Mouse (Mus musculus) embryo, embryonic 9.5 days (tissue): ENCODE measurements around the gene Rps6kb1.

ENCODE experiments used
- DNase-seq: peaks from one replicate; pipeline ENCODE4 v3.0.0-alpha.2; 2017; ENCODE audit errors: extremely low spot score

The Rps6kb1 gene

DNA sequence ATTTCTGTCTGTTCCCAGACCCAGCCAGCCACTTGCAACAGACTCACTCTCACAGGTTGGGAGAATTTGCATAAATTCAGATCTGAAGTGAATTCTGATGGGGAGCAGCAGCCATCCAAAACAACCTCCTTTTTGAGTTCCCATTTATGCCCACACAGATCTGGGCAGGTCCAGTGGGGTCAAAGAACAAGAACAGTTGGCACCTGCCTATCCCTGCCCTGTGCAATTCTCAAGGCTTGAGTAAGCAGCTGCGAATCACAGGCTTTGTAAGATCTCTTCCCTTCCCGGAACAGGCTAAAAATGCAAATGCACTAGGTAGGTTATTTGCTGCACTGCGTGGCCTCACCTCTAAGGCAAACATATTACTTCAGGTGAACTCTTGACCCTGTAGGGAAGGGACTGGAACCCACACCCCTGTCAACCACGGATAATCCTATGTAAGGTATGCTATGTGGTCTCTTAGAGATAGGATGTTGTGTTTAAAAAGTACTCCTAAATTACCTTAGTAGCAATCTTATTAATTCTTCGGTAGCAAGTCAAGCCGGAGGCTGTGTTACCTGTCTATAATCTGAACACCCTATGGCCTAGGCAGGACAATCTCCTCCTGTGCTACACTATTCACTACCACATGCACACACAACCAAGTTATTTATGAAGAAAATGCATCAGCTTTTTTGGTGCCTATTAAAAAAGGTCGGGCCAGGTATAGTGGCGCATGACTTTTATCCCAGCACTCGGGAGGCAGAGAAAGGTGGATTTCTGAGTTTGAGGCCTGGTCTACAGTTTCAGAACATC is 35.9 kb upstream of the Rps6kb1 start:
- DNase-seq: no peak

DNA sequence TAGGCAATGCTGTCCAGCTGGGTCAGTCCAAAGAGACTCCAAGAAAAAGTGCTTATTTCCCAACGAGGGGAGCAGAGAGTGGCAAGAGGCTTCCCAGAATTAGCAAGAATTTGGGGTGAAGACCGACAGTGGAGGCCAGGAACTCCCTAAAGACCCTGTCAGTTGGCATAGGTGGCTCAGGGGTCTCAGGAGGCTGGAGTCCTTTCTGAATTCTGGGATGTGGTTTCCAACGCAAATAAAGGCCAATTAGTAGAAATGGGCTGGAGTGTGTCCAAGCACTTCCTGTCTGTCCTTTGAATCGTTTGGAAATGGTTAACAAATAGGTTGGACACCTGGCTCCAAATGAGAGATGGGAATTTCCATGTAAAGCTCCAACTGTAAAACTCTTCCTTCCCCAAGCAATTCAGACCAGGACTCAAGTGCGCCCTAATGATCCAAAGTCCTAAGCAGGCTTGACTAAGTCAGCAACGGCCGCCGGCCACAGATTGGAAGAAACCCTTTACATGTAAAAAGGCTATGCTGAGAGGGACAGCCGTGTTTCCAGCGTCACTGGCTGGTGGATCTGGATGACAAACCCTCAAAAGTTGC is 35.2 kb upstream of the Rps6kb1 start:
- no peak for DNase-seq

DNA sequence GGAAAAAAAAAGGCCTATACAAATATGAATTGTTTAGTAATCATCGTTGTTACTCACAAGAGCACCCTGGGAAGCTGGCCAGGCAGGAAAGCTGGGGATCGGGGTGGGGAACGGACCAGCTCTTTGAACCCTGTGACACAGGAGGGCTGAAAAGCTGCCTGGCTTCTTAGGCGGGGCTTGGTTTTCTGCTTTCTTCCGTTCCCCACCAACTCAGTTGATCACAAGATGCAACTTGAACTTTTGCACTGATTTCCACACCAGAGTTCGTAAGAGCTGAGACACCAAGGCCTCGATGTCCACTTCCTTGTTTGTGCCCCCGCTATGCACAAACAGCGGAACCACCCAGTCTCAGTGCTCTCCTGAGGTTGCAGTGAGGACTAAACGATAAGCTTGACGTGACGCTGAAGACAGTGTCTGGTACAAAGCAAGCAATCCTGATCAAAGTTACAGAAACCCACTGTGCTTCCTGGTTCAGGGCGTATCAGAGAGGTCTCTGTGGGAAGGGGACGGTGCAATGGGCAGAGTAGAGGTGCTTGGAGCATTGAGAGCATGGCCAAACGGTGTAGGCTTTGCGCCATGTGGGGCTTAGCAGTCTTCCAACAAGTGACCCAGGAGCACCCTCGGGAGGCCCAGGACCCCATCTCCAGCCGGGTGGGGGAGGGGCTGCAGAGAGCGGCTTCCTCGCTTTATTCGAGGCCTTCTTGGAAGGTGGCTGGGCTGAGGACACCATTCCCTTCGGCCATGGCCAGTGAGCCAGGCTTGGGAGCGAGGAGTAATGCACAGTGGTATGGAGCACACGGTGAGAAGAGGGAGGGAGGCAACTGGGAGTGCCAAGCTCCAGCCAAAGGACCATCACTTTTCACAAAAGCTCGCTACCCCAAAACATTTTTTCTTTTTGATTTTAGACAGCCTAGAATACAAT is 34.5 kb upstream of the Rps6kb1 start:
- no peak for DNase-seq

DNA sequence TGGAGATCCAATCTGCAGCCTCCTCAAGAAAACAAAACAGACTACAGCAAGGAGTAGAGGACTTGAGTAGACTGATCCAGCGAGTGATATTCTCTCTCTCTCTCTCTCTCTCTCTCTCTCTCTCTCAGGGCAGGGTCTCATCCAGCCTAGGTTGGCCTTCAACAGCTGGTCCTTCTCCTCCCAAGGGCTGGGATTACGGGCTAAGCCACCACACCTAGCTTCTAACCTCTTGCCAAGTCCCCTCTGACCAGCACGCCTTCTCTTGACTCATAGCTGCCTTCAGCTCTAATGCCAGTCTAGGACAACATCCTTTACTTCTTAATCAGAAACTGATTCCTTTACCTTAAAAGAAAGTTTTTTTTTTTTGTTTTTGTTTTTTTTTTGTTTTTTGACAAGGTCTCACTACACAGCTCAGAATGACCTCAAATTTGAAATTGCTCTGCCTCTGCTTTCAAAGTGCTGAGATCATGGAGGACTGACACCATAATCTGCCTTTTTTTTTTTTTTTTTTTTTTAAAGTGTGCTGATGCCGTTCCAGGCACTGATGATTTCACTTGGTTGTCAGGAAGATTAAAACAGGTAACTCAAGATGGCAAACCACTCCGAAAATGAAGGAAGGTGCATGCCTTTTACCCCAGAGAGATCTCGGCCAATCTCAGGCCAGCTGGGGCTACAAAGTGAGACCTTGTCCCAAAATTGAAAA is 33.7 kb upstream of the Rps6kb1 start:
- no peak for DNase-seq

DNA sequence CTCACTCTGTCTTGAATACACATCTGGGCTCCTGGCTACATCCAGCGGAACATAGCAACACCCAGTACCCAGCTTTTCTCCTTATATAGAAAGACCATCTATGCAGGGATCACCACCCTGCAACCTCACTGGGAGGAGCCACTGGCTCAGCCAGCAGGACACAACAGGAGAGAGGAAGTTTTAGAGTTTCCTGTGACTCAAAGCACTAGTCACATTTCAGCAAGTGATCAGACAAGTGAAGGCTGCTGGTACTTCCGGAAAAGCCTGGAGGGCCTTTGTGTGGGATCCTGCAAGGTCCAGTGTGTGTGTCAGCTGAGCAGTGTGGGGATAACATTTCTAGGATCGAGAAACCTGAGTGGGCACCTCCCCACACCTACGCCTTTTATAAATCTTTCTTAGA is 32.6 kb upstream of the Rps6kb1 start:
- no peak for DNase-seq

DNA sequence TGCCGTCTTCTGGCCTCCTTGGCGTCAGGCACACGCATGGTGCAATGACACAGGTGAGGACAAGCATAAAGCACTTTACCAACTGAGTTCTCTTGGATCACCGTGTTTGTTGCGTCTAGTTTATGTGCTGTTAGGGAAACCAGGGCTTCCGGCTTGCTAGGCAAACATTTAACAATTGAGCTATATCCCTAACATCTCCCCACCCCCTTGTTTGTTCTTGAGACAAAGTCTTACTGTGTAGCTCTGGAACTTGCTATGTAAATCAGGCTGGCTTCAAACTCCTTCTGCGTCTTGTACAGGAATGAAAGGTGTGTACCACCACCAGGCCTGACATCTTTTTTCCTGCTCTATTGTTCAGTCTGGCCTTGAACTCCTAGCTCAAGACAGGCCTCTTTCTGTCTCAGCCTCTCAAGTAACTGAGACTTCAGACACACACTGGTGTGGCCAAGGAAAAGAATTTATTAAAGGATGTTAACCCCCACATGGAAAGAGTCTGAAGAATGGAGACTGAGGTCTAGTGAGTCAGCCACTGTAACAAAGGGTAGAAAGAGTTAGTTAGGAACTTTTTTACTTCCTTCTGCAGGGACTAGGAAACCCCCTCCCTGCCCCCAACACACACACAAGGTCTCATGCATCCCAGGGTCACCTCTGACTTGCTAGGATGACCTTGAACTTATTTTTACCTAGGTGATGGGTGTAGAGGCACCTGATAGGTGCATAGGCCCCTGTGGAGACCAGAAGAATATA is 31.2 kb upstream of the Rps6kb1 start:
- DNase-seq: no peak

DNA sequence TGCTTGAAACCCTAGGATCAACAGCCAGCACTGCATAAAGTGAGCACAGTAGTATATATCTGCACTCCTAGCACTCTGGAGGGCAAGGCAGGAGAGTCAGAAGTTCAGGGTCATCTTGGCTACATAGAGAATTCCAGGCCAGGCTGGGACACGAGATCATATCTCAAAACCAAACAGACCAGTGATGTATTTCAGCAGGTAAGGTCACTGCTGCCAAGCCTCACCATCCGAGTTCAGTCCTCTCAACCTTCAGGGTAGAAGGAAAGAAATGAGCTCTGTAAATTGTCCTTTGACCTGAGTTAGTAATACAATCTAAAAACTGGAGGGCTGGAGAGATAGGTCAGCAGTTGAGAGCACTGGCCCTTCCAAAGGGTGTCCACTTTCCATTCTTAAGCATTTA is 29.8 kb upstream of the Rps6kb1 start:
- no peak for DNase-seq

DNA sequence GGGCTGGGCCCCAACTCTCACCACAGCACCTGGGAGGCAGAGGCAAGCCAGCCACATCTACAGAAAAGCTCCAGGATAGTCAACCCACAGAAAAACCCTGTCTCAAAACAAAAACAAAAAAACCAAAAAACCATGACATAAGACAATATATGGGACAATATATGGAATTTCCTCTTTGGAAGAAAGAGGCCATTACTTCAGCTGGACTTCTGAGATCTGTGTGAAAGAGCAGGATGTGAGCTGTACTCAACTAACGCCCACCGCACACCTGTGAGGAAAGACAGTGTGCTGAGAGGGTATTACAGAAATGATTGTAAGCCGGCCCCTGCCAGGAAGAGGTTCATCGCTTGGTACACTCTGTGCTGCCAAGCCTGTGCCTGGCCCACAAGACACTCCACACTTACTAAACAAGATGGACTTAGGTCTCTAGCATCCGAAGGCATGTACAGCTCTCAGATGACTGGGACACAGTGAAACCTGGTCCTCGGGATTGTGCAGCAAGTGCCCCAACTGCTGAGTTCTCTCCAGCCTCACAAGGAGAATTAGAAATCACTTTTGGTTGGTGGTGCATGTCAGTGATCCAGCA is 29.1 kb upstream of the Rps6kb1 start:
- DNase-seq: no peak

DNA sequence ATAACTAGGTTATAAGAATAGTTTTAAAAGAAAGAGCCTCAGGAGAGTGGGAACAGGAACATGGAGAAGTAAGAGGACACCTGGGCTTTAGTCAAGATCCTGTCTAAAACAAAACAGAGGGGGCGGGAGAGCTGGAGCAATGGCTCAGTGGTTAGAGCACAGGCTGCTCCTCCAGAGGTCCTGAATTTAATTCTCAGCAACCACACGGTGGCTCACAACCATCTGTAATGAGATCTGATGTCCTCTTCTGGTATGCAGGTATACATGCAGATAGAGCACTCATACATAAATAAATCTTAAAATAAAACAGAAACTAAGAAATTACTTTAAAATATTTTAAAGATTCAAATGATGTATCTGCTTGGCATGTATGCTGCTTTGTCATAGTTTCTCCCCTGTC is 28.0 kb upstream of the Rps6kb1 start:
- DNase-seq: no peak

DNA sequence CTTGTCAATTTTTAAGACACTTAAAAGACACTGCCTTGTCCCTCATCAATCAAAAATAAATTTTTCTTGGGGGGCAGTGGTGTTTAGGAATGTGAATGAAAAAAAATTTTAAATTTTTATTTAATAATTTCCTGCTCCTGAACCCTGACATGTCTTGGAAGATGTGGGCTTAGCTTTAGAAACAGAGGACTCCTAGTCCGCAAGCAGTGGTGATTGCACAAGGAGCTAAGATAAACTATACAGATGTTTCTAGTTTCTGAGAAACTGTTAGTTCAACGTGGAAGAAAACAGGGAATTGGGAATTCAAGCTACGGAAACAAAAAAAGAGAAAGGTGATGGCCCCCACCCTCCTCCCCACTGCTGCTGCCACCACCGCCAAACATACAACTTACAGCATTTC is 27.3 kb upstream of the Rps6kb1 start:
- no peak for DNase-seq

DNA sequence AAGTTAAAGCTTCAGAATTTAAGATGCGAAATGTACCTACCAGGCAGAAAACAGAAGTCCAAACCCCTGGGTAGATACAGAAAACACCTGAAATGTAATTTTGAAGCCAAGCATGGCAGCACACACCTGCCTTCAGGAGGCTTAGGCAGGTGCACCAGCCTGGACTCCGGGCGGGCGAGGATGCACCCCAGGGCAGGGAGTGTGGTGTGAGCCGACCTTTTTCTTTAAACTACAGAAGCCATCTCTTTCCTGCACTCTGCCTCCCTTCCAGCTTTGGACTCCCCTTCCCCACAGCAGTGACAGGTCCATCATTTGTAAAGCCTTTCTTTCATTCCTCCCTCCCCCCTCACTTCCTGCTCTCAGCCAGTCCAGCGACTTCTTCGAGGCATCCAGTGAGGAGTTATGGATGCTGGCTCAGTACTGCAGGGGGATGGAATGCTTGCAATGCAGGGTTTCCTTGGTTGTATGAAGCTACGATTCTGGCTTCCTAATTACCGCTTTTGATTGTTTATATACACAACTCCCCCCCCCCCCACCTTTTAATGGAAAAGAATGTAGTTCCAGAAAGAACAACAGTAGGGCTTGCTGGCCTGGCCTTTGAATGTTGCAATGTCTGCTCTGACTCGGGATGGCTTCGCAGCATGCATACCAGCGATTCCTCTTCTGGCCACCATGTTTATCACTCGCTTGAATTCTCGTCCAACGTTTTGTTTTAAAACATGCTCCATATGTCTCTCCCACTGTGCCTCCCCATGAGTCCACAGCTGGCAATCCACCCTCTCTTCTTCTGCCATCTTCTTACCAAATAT is 26.6 kb upstream of the Rps6kb1 start:
- peak; percentile 66 for DNase-seq

DNA sequence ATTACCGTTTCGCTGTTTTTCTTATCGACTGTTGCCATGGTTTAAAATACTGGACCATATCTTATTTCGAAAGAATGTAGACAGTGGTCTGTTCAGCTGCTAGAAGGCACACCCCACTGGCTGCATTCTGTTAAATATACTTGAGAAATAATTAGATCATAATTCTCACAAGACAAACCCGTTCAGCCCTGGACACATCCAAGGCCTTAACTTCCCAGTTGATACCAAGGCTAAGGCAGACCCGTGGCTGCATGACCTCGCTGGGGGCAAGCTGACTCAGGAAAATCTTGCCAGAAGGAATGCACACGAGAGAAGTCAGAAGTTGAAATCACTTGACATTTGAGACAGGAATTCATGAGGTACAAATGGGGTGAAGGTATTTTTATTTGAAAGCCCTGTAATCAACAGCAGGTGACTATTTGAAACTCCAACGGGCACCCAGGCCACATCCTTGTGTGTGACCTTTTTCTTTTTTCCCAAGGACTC is 25.7 kb upstream of the Rps6kb1 start:
- DNase-seq: peak; percentile 47

DNA sequence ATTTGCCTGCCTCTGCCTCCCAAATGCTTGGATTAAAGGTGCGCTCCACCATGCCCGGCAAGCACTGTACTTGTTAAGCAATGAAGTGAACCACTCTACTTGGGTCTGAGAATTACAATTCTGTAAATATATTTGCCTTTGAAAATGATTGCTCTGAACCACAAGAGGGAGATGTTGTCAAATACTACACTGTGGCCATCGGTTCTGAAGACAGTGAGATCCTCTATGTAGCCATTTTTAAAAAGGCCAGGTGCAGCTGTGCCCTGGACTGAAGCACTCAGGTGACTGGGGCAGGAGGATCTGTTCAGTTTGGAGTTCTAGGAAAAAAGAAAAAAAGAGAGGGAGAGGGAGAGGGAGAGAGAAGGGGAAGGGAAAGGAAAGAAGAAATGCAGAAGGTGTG is 23.8 kb upstream of the Rps6kb1 start:
- DNase-seq: no peak

DNA sequence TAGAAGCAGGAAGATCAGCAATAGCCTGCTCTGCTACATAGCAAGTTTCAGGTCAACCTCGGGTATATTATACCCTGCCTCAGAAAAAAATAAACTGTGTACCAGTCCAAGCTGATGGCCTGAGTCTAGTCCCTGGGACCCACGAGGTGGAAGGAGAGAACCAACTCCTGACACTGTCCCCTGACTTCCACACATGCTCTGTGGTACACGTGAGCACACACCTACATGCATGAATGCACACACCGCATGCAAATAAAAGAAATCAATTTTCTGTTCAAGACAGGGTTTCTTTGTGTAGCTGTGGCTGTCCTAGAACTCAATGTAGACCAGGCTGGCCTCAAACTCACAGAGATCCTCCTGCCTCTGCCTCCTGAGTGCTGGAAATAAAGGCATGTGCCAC is 13.7 kb upstream of the Rps6kb1 start:
- no peak for DNase-seq

DNA sequence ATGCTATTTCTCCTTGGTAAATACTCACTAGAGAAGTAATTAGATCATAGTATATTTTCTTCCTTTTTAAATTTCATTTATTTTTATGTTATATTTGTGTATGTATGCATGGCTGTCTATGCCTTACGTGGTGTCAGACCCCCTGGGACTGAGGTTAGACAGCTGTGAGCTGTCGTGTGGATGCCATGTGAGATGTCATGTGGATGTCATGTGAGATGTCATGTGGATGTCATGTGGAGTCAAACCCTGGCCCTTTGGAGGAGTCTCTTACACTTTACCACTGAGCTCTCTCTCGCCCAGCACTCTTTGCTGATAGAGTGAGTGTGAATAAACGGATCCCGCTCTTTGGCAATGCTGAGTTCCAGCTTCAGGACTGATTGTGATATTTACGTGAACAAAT is 8.9 kb upstream of the Rps6kb1 start:
- no peak for DNase-seq

DNA sequence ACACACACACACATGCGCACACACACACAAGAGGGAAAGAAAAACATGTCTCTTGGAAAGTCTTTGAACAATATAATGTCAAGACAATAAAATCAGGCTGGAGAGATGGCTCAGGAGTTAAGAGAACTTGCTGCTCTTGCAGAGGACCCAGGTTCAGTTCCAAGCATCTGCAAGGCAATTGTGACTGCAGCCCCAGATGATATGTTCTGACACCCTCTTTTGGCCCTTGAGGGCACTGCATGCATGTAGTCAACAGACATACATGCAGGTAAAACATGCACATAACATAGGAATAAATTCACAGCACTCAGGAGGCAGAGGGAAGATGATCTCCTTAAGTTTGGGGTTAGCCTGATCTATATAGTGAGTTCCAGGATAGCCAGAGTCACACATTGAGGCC is 2.8 kb upstream of the Rps6kb1 start:
- no peak for DNase-seq

DNA sequence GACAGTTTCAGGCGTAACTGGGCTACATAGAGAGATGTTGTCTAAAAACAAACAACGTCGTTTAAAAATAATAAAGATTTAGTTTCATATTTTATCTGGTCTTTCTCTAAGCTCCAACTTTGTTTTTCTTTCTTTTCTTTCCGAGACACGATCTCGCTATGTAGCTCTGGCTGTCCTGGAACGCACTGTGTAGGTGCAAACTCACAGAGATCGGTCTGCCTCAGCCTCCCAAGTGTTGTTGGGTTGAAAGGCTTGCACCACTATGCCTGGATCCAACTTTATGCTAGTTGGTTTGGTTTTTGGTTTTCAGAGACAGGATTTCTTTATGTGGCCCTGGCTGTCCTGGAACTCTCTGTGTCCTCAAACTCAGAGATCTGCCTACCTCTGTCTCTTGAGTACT is 951 bp upstream of the Rps6kb1 start:
- DNase-seq: no peak

DNA sequence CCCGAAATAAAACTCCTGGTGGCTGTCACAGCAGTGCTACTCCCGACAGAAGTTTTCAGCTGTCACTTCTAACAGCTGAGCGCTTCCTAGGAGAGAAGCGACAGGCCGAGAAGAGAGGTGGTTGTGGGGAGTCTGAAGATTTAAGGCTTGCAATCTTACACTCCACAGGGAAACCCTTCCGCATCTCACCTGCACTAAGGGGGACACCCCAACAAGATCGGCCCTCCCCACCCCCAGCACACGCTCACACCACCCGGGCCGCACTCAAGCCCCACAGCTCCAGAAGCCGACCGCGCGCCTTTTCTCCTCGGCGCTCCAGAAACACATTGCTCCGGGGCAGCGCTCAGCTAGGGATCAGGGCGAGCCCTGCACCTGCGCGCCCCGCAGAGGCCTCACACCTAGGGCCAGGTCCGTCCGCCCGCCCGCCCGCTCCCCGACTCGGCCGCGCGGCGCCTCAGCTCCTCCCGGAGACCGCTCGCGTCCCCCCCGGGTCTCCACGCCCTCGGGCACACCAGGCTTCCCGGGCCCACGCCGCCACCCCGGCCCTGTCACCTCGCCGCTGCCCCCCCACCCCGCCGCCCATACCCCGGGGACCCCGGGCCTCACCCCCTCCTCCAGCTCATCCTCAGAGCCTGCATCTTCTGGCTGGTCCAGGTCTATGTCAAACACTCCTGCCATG is 506 bp downstream of the Rps6kb1 start:
- DNase-seq: no peak

DNA sequence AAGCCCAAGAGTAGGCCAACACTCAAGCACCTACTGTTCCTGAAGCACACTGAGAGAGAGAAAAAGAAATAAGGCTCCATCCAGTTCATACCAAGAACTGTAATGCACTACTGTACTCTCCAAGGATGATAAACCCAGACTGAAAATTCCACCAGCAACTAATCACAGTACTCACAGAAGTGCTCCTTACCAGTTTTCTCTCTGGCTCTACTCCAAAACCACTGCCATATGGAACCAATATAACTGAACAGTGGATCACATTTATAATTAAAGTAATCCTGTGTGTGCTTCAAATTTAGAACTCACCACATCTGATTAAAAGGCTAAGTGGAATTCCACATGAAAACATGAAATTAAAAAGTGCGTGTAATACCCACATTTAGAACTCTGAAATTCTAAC is 1.8 kb downstream of the Rps6kb1 start:
- DNase-seq: no peak
